Mouse (Mus musculus) ES-Bruce4 (cell line): ENCODE data around the gene Naif1. TPM values are rescaled to one million over a fixed set of nuclear protein-coding genes. Genes with fewer than 3 reads are reported as not detected.
"Not testable (repeated sequence)": the region's sequence is repeated elsewhere in the genome, so short reads cannot be mapped to it uniquely, and the experiment has no call there.

Source experiments
- H3K27ac ChIP-seq: 2 replicates; pipeline ENCODE4 v1.5.1; 2012; ENCODE audit warnings: low read length, inconsistent platforms; ENCODE audit not compliant: insufficient read depth
- H3K27me3 ChIP-seq: 2 replicates; pipeline ENCODE4 v1.6.1; 2012; ENCODE audit warnings: mild to moderate bottlenecking, low read length, inconsistent platforms; ENCODE audit not compliant: control insufficient read depth, poor library complexity, insufficient read depth, severe bottlenecking
- H3K36me3 ChIP-seq: 2 replicates; pipeline ENCODE4 v1.6.1; 2012; ENCODE audit warnings: inconsistent platforms, mild to moderate bottlenecking, low read length, moderate library complexity; ENCODE audit not compliant: control insufficient read depth, poor library complexity, insufficient read depth, severe bottlenecking
- H3K4me1 ChIP-seq: one replicate; pipeline ENCODE4 v1.8.1; 2011; ENCODE audit warnings: low read length; ENCODE audit not compliant: control insufficient read depth, insufficient read depth
- H3K4me3 ChIP-seq: 2 replicates; pipeline ENCODE4 v1.5.1; 2011; ENCODE audit warnings: low read depth, mild to moderate bottlenecking, low read length
- H3K9ac ChIP-seq: 2 replicates; pipeline ENCODE4 v1.6.1; 2012; ENCODE audit warnings: low read depth, mild to moderate bottlenecking, inconsistent platforms; ENCODE audit not compliant: poor library complexity, severe bottlenecking
- H3K9me3 ChIP-seq: replicated peaks from 2 replicates; pipeline ENCODE4 v1.6.1; 2012; ENCODE audit warnings: mild to moderate bottlenecking, low read length, inconsistent platforms; ENCODE audit not compliant: control insufficient read depth, poor library complexity, insufficient read depth, severe bottlenecking
- CTCF ChIP-seq: IDR thresholded peaks from one replicate; pipeline ENCODE4 v1.8.1; 2011; ENCODE audit warnings: low read depth, low read length
- EP300 ChIP-seq: IDR thresholded peaks from 2 replicates; pipeline ENCODE4 v1.6.1; 2011; ENCODE audit warnings: low read depth, low read length; ENCODE audit not compliant: insufficient read depth
- POLR2A ChIP-seq: IDR thresholded peaks from one replicate; pipeline ENCODE4 v1.8.1; 2011; ENCODE audit warnings: low read length; ENCODE audit not compliant: insufficient read depth
- polyA plus RNA-seq: library from polyadenylated mRNA; stranded (reverse); fragments of >200 nt; gene quantifications from 2 replicates; pipeline ENCODE4 v1.2.4, GENCODE M21; 2011; ENCODE audit warnings: low read depth; ENCODE audit not compliant: missing spikeins, insufficient read depth, insufficient read length

The Naif1 gene
- polyA plus RNA-seq, 1 experiment, result 3.0 TPM

DNA sequence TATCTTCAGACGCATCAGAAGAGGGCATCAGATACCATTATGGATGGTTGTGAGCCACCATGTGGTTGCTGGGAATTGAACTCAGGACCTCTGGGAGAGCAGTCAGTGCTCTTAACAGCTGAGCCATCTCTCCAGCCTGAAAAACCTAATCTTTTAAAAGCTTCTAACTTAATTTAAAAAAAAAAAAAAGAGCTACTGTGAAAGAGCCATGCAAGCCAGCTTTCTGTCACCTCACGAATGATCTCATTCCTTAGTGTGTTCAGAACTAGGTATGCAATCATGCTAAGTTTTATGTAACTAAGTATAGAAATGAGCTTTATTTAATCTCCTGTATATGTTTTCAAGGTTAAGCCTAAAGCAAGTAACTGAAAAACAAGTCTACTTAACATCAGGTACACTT, 9.4 kb downstream of the Naif1 start:
- TF ChIP-seq EP300 (no peak), CTCF (no peak), POLR2A (no peak)
- Histone ChIP-seq H3K4me1 (no peaks in the 10 kb centered on the region), H3K27me3 (no peaks in the 10 kb centered on the region), H3K9me3 (no peaks in the 10 kb centered on the region), H3K27ac (no peak overlapping the region), H3K36me3 (no peaks in the 10 kb centered on the region), H3K9ac (no peak overlapping the region), H3K4me3 (no peak overlapping the region)

DNA sequence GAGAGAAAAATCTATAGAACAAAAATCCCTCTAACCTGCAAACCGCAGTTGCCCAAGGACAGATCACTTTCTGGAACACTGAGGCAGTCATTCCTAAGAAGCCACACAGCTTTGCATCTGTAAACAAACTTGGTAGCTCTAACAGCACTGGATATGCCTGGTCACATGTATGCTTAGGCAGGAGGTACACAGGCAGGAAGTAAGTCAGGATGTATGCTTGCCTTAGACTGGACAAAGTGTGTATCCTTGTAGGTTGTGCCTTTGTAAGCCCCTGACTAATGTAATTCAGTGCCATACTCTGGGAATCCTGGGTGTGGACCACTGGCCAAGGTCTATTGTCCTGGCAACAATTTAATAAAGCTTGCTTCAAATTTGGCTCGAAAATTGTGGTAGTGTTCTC, 13.5 kb downstream of the Naif1 start:
- TF ChIP-seq CTCF (no peak), EP300 (no peak), POLR2A (no peak)
- H3K9ac ChIP-seq, result no peak overlapping the region

DNA sequence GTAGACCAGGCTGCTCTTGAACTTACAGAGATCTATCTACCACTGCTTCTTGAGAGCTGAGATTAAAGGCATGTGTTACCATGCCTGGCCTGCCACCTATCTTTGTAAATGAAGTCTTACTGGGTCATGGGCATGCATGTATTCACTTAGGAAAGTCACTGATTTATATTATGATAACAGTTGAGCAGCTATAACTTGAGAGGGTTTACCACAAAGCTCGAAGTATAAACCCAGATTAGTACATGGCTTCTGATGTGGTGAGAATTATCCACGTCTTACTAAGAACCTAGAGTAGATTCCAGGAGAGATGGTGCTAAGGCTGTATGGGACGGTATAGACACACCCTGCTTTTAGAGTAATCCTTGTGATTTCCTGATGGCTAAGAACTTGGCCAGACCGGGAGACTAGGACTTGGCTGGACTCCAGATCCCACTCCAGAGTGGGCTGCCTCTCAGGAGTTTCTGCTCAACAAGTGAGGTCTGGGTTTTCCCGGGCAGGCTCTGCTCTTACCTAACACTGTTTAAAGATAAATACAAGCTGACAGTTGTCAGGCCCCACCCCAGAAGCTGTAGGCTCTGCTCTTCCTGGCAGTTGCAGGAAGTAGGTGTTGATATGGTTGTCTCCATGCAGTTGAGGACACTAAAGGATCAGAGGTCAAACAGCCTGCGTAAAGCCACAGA, 14.1 kb downstream of the Naif1 start:
- Histone ChIP-seq H3K4me3 (no peak overlapping the region), H3K36me3 (no peaks in the 10 kb centered on the region), H3K27ac (no peak overlapping the region), H3K4me1 (no peaks in the 10 kb centered on the region), H3K9ac (no peak overlapping the region), H3K27me3 (no peaks in the 10 kb centered on the region), H3K9me3 (no peaks in the 10 kb centered on the region)
- TF ChIP-seq CTCF (no peak), EP300 (no peak), POLR2A (no peak)

More for the DNA sequence above, 13.5 kb downstream of the Naif1 start:
- Histone ChIP-seq H3K9me3 (no peaks in the 10 kb centered on the region), H3K27ac (no peak overlapping the region), H3K36me3 (no peaks in the 10 kb centered on the region), H3K4me3 (no peak overlapping the region), H3K27me3 (no peaks in the 10 kb centered on the region), H3K4me1 (no peaks in the 10 kb centered on the region)

DNA sequence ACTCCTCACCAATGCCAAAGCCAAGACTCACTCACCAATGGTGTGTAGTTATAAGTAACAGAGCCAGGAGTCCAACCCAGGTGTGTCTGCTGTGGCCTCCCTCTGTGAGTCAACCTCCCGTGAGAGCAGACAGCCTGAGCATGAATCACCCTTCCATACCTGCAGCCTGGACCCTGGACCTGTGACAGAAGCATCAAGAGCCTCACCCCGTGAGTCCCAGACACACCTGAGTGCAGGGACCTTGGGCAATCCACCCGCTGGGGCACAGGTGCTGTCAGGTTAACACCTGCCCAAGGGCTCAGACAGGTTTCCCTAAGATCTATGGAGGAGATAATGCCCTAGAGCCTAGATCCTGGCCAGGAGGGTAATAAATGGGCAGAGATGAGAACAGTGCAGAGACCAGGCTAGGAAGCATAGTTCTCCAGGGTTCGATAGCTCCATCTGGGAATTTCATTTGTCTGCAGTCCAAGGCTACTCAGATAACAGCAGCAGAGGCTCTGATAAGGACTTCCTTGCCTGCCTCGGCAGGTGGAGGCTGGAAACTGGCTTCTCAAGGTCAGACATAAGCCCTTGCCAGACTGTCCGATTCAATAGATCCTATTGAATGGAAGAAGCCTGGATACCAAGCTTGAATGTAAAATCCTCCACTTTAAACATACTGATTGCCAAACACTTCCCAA, 20.9 kb downstream of the Naif1 start:
- H3K4me1 ChIP-seq, result no peaks in the 10 kb centered on the region
- H3K9ac ChIP-seq, result no peak overlapping the region
- H3K27ac ChIP-seq, result no peak overlapping the region
- no peaks in the 10 kb centered on the region for H3K36me3 ChIP-seq
- no peak overlapping the region for H3K4me3 ChIP-seq
- H3K9me3 ChIP-seq, result peaks cover 8% of the 10 kb centered on the region
- no peaks in the 10 kb centered on the region for H3K27me3 ChIP-seq
- TF ChIP-seq POLR2A (no peak), CTCF (no peak), EP300 (no peak)

DNA sequence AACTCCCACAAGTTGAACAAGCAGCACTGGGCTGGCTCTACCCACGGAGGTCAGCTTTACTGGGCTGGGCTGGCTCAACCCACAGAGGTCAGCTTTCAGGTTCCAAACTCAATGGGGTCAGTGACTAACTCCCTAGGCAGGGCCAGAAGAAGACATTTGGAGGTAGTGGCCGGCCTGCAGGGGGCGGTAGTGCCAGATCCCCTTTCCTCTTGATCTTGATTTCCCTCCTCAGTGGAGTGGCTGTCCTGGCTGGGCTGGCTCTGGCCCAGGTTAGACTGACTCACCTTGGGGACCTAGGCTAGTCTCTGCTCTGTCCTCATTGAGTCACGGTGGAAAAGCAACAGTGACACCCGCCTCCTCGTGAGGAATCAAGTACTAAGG, 21.4 kb downstream of the Naif1 start:
- Histone ChIP-seq H3K36me3 (no peaks in the 10 kb centered on the region), H3K4me1 (no peaks in the 10 kb centered on the region), H3K4me3 (no peak overlapping the region), H3K9ac (no peak overlapping the region), H3K27ac (no peak overlapping the region), H3K27me3 (no peaks in the 10 kb centered on the region), H3K9me3 (peaks cover 8% of the 10 kb centered on the region)
- TF ChIP-seq POLR2A, result no peak
- peak; percentile 18 for TF ChIP-seq CTCF

DNA sequence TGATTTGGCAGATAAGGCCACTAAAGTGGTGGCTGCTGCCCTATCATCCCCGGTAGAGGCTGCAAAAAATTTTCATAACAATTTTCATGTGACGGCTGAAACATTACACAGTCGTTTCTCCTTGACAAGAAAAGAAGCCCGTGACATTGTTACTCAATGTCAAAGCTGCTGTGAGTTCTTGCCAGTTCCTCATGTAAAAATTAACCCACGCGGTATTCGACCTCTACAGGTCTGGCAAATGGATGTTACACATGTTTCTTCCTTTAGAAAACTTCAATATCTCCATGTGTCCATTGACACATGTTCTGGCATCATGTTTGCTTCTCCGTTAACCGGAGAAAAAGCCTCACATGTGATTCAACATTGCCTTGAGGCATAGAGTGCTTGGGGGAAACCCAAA, 25.1 kb downstream of the Naif1 start:
- not testable (repeated sequence) for H3K4me3 ChIP-seq, H3K4me1 ChIP-seq, H3K9ac ChIP-seq, H3K27me3 ChIP-seq, H3K27ac ChIP-seq, H3K36me3 ChIP-seq
- H3K9me3 ChIP-seq, result peaks cover 23% of the 10 kb centered on the region
